Mouse (Mus musculus) B cell, adult 2 months (primary cell): Measurements from ENCODE around the gene Doc2g.
A peak's percentile ranks its signal among the peaks of the same experiment; 100 is the strongest.
"Not testable (repeated sequence)": the region's sequence is repeated elsewhere in the genome, so short reads cannot be mapped to it uniquely, and the experiment has no call there.

Source experiments
- DNase-seq, 2 experiments: peaks; one replicate each; pipeline ENCODE4 v3.0.0; 2022

The Doc2g gene

DNA sequence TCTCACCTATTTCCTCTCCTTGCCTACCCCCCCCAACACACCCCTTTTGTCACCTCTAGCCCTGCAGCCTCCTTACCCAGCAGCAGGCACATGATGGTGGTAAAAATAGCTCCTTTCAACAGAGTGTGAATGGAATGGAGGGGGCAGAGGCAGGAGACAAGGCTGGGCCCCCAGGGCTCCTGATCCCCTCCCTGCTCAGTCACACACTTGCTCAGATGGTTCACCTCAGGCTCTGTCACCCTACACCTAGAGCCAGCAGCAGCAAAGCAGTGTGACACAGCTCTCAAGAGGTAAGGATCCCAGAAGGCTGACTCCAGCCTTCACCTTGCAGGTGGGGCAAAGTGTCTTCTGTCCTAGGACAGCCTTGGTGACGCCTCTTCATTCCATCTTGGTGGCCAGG is at the start of gene Doc2g:
Gene Doc2g (plus strand): TSS at position 202 of the 400 bp plus-strand sequence.
- DNase-seq, result no peak

DNA sequence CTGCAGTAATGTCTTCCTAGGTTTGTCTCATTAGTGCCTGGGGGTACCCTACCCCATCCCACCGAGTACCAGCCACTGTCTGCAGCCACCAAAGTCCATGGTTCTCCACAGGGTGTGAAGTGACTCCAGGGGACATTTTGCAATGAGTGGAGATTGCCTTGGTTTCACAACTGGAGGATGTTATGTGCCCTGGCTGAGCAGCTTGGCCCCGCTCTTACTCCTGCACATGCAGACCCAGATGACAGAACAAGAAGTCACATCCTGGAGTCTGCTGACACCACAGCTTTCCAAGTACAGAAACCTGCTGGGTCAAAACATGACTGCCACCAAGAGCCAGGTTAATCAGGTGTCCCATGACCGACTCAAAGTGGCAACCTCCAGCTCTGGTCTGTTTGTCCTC is 48.1 kb upstream of the Doc2g start:
- no peak for DNase-seq

DNA sequence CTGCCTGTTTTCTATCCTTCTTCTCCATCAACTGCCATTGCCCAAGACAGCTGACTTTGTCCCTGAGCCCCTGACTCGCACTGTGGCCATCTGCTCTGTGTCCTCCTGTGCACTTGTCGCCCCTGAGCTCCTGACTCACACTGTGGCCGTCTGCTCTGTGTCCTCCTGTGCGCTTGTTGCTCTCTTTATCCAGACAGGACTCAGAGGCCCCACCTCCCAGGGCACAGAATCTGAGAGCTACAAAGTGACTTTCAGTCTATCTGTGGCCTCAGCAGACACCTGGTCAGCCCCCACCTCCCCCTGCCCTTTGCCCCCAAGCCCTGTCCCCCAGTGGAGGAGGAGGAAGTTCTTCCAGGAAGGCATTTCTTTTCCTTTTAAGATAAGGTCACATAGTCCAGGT is 47.3 kb upstream of the Doc2g start:
- DNase-seq, result no peak

DNA sequence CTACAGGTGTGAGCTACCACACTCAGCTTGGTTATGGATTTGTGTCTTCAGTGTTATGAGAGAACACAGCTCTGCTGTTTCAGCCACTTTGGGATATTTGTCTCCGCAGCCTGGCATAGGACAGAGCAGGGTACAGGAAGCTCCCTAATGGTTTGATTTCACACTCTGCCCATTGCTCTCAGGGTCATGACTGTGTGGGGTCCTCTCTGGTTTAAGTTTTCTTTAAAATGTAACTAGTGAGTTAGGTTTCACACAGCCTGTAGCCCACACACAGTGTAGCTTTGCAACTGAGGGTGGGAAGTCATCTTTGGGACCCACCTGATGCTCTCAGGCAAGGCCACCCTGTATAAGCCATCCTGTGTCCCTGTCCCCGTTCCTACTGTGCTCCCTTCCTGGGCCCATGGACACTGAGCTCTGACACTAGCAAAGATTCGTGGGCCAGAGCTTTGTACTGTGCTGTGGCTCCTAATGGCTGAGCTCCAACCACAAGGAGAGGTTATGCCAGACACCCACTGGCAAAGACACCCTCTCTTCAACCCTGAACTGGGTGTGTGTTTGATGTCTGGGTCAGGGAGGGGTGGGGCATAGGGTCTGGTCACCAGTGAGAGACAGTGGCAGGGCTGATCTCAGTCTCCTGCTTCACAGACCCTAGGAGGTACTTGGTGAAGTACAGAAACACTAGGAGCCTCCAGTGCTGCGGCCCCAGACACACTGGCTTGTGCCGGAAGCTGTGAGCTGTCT is 45.6 kb upstream of the Doc2g start:
- DNase-seq, result not testable (repeated sequence)

DNA sequence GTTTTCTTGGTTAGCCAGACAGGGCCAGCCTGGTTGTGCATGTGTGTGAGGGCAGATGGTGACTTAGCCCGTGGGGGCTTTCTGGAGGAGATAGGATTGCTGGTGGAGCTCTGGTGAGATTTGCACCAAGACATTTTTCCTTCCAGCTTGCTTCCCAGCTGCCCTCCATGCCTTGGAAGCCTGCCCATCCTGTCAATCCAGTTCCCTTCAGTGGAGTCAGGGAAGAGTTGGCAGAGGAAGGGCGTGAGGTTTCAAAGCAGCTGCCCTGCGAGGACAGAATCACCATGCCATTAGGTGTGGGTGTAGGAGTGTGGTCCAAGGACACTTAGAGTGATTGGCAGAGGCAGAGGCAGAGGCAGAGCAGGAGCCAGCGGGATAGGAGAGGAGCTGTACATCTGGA is 44.6 kb upstream of the Doc2g start, which contains the start of gene Aldh3b3:
Gene Aldh3b3 (plus strand): TSS at position 176 of the 400 bp plus-strand sequence.
- no peak for DNase-seq

DNA sequence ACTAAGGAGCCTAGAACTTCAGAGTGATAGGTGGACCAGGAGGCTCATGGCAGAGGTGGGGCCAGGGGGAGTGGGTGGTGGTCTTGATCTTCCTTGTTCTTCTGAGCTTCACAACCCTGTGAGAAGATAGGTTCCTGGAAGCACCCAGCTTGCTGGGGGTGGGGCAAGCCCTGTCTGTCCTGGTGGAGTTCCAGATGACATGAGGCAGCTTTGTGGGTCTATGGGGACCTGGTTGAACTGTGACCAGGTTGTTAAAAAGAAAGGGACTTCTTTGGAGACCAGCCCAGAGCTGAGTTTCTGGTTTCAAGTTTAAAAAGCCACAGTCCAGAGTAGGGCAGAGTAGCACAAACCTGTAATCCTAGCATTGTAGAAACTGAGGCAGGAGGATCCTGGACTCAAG is 44.1 kb upstream of the Doc2g start:
- no peak for DNase-seq

DNA sequence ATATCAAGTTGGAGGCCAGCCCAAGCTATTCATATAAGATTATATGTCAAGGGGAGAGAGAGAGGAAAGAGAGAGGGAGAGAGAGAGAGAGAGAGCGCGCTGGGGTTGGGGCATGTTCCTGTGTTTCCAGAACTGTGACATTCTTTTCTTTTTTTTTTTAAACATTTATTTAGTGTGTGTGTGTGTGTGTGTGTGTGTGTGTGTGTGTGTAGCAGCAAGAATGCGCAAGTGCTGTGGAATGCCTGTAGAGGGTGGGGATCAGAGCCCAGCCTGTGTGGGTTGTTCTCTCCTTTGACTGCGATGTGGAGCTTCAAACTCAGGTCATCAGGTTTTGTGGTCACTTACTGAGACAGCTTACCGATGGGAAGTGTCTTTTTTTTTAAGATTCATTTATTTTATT is 42.9 kb upstream of the Doc2g start:
- DNase-seq, result no peak

DNA sequence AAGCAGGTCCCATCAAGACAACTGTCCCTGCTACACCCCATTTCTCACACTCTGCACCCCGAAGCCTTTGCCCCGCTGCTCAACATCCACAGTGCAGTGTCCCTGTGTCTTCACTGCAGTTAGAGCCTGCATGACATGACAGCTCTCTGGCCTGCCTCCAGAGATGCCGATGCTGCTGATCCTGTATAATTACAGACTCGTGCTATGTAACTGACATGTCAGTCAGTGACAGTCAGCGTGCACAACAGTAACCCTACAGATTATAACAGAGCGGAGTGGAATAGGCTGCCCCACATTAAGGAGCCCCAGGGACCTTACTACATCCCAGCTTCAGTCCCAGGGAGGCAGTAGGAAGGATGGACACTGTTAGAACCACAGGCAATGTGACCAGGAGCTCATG is 41.3 kb upstream of the Doc2g start:
- not testable (repeated sequence) for DNase-seq

DNA sequence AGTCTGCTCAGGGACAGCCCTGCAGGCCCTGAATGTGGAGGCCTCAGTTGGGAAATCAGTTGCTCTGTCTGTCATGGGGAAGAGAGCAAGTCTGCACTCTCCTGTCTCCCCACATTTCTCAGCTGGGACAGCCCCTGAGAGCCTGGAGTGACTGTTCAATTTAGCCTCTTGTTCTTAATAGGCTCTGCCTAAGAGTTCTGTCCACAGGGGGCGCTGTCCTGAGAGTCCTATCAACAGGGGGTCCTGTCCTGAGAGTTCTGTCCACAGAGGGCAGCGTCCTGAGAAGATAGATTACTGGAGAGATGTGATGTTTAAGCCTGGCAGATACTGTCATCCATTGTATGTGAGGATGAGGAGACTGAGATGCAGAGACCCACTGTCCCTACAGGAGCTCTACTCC is 40.6 kb upstream of the Doc2g start:
- DNase-seq, result peak; percentile 51 to 52

DNA sequence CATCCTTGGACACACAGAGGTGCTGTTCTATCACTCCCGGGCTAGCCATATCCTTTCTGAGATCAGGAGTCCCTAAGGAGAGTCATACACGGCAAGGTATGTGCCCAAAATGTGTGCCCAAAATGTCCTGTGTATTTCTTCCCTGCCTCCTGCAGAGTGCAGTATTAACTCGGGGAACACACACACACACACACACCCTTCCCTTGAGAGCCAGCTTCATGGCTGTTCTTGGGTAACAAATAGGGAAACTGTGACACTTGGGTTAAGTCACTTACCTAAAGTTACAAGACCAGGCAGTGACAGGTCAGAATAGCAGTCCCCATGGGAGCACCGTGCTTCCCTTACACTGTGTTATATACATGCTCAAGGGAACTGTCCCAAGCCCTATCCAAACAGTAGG is 39.1 kb upstream of the Doc2g start:
- DNase-seq, result no peak

DNA sequence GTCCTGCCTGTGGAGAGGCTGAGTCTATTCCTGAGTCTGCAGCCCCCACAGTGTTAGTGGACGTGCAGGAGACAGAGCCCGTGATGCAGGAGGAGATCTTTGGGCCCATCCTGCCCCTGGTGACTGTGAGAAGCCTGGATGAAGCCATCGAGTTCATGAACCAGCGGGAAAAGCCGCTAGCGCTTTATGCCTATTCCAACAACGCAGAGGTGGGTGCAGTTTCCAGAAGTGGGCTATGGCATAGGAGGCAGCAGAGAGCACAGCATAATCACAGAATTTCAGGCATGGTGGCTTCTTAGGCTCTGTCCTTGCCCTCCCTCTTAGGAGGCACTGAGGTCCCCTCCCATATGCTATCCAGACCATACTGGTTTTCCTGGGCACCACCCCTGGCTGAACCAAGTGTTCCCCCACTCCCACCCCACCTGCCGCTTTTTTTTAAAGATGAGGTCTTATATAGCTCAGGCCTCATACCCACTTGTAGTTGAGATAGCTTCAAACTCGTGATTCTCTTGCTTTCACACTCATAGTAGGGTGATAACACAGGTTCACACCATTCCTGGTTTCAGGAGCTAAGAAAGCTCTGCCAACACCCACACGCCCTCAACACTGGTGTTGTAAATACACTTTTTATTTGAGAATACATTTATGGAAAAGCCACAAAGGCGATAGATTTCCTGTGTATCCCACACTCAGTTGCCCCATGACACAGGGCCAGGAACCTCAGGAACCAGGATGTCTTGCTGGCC is 36.6 kb upstream of the Doc2g start:
- no peak for DNase-seq

DNA sequence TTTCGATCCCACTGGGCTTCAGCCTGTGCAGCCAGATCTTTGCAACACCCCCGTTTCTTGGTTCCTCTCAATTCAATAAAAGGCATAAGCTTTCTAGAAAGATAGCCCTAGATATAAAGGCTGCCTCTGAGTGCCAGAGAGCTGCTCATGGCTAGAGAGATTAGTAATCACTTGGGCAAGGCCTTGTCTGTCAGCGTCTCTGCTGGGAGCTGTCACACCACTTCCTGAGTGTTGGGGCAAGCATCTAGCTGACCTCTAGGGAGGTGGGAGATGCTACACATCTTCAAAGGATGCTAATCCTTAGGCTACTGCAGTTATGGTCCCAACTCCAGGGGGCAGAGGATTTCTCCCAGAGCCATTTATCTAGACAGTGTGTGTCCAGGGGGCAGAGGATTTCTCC is 35.9 kb upstream of the Doc2g start:
- DNase-seq, result no peak

DNA sequence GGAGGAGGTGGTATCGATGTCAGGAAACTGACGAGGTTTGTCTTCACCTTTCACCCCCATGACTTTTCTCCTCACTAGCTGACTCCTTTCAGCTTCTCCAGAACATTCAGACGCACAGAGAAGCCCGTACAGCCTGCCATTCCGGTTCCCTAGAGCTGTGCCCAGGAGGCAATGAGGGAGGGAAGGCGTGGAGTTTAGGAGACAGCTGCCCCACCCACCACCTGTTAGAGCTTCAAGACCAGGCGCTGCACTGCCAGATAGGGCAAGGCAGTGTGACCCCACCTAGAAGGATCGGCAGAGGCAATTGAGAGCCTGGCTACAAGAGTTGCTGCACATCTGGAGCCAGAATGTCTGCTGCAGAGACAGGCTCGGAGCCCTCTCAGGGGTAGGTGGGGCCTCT is 30.9 kb upstream of the Doc2g start, which contains the start of gene Aldh3b2:
Gene Aldh3b2 (plus strand): TSS at position 100 of the 400 bp plus-strand sequence.
- no peak for DNase-seq

DNA sequence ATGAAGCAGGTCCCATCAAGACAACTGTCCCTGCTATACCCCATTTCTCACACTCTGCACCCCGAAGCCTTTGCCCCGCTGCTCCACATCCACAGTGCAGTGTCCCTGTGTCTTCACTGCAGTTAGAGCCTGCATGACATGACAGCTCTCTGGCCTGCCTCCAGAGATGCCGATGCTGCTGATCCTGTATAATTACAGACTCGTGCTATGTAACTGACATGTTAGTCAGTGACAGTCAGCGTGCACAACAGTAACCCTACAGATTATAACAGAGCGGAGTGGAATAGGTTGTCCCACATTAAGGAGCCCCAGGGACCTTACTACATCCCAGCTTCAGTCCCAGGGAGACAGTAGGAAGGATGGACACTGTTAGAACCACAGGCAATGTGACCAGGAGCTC is 28.5 kb upstream of the Doc2g start:
- not testable (repeated sequence) for DNase-seq

DNA sequence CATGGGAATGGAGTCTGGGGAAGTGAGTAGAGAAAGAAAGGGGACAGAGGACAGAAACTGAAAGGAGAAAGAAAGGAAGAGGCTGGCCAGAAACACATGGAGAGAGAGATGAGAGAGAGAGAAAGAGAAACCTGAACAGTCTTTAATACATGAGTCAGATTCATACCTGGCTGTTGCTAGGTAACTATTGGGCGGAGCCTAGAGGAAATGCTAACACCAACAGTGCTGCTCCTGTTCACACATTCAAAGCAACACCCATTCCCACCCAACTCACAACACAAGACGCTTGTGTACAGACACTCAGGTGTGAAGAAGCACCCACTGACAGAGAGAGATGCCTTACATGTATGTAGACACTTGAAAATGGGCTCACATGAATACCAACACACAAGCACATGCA is 27.2 kb upstream of the Doc2g start:
- DNase-seq, result no peak

DNA sequence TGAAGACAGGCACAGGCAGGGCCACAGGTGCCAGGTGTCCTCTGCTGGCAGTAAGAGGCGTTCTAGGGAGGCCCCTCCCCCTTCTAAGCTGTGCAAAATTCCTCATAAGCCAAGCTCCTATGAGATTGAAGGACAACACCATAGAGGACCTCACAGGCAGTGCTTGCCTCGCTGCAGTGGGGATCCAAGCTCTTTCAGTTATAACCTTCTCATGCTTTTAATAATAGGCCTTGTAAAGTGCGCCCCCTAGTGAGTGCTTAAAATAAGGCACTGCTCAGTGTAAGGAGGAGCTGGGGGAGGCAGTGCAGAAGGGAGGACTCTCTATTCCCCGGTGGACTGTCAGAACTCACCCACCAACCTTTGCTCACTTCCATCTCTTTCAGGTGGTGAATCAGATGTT is 22.8 kb upstream of the Doc2g start:
- peak; percentile 87 to 89 for DNase-seq

DNA sequence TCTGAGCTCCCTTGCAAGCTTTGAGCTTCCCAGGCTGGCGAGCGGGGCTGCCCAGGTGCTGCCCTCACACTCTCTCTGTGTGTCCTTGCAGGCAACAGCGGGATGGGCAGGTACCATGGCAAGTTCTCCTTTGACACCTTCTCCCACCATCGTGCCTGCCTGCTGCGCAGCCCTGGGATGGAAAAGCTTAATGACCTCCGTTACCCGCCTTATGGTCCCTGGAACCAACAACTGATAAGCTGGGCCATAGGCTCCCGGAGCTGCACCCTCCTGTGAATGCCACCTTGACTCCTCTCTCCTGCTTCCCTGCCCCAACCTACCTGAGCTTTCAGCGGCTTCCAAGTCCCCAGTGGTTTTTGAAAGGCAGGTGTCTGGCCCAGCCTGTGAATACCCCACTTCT is 22.2 kb upstream of the Doc2g start:
- no peak for DNase-seq

DNA sequence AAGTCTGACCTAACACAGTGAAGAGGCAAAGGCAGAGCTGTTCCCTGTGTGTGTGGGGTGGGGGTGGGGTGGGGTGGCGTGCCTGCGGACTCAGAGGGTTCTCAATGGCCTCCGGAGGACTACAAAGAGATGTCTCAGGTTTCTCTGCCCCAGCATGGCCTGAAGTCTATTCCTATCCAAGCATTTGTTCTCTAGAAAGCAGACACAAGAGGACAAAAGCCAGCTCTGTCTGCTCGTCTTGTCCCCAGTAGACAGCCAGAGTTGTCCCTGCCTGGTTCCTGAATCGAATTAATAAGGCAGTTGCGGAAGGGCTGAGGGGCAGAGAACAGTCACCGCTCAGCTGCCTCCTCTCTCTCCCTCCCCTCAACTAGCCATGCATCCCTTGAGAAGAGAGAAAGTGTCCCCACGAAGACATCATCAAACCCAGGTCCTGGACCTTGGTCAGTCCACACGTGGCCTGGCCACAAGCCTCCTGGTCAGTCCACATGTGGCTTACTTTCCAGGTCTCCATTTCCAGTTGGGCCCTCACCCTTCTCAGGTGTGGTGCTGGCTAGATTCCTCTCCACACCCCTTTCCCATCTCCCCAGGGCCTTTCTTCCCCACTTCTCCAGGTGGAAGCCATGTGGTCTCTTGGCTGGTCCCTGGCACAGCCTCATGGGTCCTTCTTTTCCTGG is 19.4 kb upstream of the Doc2g start:
- DNase-seq, result no peak

DNA sequence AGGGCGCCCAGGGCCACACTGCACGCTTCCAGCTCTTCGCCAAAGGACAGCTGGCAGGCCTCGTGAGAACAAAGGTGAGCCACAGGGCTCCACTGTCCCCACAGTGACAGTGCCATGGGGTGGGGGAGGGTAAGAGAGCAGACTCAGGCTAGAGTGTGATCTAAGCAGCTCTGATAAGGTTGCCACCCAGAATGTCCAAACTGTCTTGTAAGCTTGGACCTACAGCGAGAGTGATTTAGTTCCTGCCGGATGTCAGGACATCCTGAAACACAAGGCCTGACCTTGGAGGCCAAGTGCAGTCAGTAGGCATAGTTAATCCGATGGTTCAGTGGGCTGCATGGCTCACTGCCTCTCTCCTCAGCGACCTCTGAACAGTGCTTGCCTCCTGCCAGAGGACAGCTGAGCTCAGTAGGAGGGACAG is 17.8 kb upstream of the Doc2g start:
- DNase-seq, result no peak

DNA sequence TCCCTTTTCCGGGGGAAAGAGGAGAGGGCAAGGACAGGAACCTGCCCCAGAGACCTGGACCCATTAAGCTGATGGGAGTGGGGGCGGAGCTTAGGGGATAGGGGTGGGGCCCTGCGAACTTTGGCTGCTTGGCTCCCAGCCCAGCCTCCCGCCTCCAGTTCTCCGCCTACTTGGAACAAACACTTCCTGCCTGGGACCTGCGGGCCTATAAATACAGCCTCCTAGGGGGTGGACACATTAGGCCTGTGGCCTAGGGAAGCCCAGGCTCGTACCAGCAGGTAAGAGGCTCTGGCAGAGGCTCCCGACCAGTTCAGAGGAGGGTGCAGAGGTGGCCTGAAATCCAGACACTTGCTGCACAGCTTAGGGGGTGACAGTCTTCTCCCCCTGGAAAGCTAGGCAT is 16.8 kb upstream of the Doc2g start, which contains the start of gene Acy3:
Gene Acy3 (plus strand): TSS at position 237 of the 400 bp plus-strand sequence.
- no peak for DNase-seq

DNA sequence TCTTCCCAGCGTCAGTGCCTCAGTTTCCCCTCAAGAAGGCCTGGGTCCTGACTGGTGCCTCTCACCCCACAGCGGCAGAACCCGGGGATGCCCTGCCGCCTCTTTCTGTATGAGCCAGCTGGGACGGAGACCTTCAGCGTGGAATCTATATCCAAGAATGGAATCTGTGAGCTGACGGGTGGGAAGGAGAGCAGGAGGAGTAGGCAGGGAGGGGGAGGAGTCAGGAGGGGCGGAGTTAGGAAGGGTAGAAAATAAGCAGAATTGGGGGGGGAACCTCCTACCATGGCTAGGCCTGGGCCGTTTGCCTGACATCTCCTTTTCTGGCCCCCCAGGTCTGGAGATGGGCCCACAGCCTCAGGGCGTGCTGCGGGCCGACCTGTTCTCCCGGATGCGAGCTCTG is 15.0 kb upstream of the Doc2g start:
- no peak for DNase-seq

DNA sequence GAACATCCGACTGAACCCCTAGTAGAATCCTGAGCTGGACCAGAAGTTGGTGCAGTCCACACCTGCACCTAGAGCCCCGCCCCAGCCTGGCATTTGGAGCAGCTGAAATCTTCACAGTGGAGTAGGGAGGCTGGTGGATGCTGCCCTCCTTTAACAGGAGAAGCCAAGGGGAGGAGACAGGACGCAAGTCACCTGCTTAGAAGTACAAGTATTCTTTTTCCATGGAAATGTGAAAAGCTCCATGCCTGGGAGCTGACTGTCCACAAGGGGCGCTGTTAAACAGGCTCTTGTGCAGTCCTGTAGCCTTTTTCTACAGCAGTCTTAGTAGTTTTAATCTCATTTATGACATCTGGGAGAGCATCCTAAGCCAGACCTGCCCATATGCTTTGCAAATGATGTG is 14.4 kb upstream of the Doc2g start:
- DNase-seq, result no peak

DNA sequence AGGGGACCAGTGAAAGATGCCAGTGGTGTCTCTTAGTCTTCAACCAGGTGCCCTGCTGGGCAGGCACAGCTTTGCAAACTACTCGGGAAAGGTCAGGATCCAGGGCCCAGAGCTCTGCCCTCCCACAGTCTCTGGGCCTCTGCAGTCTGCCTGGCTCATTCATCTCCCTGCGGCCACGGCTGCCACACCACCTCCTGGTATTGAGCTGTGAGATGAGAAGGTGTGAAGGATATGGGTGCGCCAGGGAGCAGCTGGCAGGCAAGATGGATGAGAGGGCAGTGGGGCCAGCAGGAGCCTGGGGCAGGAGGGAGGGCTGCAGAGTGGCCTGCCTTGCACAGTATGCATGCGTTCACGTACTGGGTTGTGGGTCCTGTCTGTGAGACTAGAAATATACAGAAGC is 12.3 kb upstream of the Doc2g start:
- DNase-seq, result no peak

DNA sequence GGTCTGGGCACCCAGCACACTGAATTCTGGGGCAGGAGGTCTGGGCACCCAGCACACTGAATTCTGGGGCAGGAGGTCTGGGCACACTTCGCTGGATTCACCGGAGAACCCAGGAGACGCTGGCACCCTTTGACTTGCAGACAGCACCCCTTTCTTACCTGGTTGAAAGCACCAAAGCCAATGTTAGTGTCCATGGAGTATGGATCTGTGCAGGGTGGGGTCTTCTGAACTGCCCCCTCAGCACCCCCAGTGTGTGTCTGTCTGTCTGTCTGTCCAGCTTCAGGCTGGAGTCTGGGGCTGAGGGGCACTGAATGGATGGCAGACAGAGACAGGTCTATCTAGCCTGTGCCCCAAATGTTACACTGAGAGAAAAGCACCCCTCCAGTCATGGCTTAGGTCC is 11.6 kb upstream of the Doc2g start:
- DNase-seq, result no peak
